Mouse (Mus musculus) liver, embryonic 14 days (tissue): ENCODE results near the gene Bglap2. TPM values are rescaled to one million over a fixed set of nuclear protein-coding genes. Genes with fewer than 3 reads are reported as not detected.

Experiments
- polyA plus RNA-seq: library from polyadenylated mRNA; depleted of rRNA; stranded (reverse); fragments of >200 nt; gene quantifications from 2 replicates; pipeline ENCODE4 v1.2.3, GENCODE M21; 2012; rRNA removed

The Bglap2 gene
- polyA plus RNA-seq: not detected in 2 replicates

GRCm38 (mm10) chr3:88378599-88378998 lies at the start of gene Bglap2:
Bglap2 (minus strand) TSS chr3:88378699.

GRCm38 (mm10) chr3:88424605-88425329 lies 46.3 kb upstream of the Bglap2 start, which contains the start of gene Slc25a44:
Slc25a44 (minus strand) TSS chr3:88425139.

DNA sequence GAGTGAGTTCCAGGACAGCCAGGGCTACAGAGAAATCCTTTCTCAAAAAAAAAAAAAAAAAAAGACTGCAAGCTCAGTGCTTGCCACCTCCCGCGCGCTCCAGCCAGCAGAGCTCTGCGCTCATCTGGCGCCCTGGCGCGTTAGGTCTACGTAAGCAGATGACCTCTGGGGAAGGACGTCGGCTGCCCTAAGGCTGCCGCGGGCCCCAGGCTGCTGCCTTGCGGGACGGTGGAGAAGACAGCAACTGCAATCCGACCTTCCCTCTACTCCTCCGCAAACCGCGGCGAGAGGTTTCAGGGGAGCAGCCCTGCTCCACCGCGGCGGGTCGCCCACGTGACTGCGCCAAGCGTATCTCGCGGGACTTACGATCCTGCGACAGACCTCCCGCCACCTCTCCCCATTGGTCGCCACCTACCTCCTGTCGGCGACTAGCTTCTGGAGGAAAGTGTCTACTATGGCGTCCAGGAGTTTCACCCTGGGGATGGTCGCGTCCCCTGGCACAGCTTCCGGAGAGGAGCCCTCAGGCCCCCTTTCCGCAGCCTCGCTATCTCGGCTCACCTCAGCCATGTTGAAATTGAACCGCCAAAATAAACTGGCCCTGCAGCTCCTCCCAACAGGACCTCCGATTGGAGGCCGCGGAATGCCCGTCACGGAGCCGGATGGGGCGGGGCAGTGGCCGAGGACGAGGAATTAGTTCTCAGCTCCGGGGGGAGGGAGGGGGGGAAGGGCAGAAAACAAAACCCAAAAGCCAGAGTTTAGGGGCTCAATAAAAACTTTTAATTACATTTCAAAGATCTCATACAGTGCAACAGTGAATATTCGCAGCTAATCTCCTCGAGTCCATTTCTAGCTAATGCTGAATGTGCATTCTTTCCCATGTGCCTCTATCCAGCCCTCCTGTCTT lies 31.5 kb upstream of the Bglap2 start, which contains the start of gene Pmf1:
Pmf1 (minus strand) TSS at position 591 of the 904 bp plus-strand sequence.

DNA sequence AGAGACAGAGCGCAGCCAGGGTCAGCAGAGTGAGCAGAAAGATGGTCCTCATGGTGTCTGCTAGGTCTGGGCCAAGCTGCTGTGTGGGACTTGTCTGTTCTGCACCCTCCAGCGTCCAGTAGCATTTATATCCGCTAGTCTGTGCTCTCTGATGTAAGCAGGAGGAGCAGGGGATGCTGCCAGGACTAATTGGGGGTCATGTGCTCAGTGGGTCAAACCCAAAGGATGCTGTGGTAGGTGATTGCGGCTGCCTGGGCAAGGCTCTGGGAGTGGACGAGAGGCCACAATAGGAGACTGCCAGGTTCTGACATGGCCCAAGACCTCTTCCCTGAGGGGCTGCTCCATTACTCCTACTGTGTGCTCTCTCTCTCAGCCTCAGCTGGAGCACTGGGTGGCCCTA lies 5.9 kb upstream of the Bglap2 start, which contains the start of gene Bglap:
Bglap (minus strand) TSS at position 101 of the 400 bp plus-strand sequence.

GRCm38 (mm10) chr3:88372643-88373042 lies 5.9 kb downstream of the Bglap2 start, which contains the start of gene Bglap3:
Bglap3 (minus strand) TSS chr3:88372743.

GRCm38 (mm10) chr3:88364337-88364736 lies 14.2 kb downstream of the Bglap2 start, which contains the start of gene Paqr6:
Paqr6 (plus strand) TSS chr3:88364584.

DNA sequence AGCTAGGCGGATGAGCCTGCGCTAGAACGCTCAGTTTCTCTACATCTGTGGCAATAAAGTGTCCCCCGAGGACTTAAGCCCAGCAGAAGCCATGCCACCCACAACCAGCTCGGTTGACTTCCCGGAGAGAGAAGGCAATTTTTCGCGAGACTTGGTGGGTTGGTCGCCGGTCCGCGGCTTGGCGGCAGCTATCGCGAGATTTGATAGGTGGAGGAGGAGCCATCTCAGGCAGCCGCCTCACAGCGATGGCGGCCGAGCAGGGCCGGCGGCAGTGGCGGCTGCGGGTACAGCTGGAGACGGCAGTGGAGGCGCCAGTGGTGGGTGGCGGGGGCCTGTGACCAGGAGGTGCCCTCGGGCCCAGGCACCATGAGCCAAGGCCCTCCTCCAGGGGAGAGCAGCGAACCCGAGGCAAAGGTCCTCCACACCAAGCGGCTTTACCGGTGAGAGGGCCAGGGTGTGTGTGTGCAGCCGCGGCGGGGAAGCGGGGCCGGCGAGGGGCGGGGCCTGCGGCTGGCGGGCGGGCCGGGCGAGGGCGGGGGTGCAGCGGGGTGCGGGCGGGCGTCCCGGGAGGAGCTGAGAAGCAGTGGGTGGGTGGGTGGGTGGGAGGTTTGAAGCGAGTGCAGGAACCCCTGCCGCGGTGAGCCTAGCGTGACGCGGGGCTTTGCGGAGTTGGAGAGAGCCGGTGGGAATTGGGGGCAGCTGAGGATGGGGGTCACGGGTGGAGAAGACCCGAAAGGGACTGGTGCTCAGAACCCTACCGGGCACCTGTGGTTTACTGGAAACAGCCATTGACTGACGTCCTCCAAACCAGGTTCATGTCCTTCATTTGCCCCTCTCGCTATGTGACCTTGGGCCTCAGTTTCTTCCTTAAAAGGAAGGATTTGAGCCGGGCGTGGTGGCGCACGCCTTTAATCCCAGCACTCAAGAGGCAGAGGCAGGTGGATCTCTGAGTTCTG lies 42.2 kb downstream of the Bglap2 start, which contains the start of the genes Tmem79 and Smg5:
Tmem79 (minus strand) TSS at position 91 of the 956 bp plus-strand sequence.
Smg5 (plus strand) TSS at position 203 of the 956 bp plus-strand sequence.

Other genes with a start within 250 kb of the Bglap2 start
- gene Mef2d, start 236.3 kb downstream of the Bglap2 start, polyA plus RNA-seq: 8.7 and 10.4 TPM in 2 replicates
- 5.2 and 5.9 TPM in 2 replicates for gene Rhbg, start 124.0 kb downstream of the Bglap2 start, polyA plus RNA-seq
- gene Gm38392, start 91.5 kb downstream of the Bglap2 start, polyA plus RNA-seq: 0.05 TPM in 1 of 2 replicates, not detected in the other
- gene Tsacc, start 81.7 kb downstream of the Bglap2 start, polyA plus RNA-seq: 2.3 TPM in 2 replicates
- 184 and 203 TPM in 2 replicates for gene Cct3, start 81.6 kb downstream of the Bglap2 start, polyA plus RNA-seq
- 25.8 and 30.1 TPM in 2 replicates for gene Glmp, start 53.7 kb downstream of the Bglap2 start, polyA plus RNA-seq
- gene Tmem79, start 42.6 kb downstream of the Bglap2 start, polyA plus RNA-seq: 0.53 and 0.83 TPM in 2 replicates
- gene Smg5, start 42.4 kb downstream of the Bglap2 start, polyA plus RNA-seq: 31.8 and 36.4 TPM in 2 replicates
- gene Paqr6, start 14.1 kb downstream of the Bglap2 start, polyA plus RNA-seq: 6.3 and 7.4 TPM in 2 replicates
- gene Bglap3, start 6.0 kb downstream of the Bglap2 start, polyA plus RNA-seq: 0.31 and 0.45 TPM in 2 replicates
- gene Bglap, start 5.8 kb upstream of the Bglap2 start, polyA plus RNA-seq: not detected in 2 replicates
- 57.8 and 64.4 TPM in 2 replicates for gene Pmf1, start 31.6 kb upstream of the Bglap2 start, polyA plus RNA-seq
- gene Slc25a44, start 46.4 kb upstream of the Bglap2 start, polyA plus RNA-seq: 7.5 and 8.9 TPM in 2 replicates
- gene Sema4a, start 82.5 kb upstream of the Bglap2 start, polyA plus RNA-seq: 11.0 and 13.4 TPM in 2 replicates
- gene Lmna, start 131.3 kb upstream of the Bglap2 start, polyA plus RNA-seq: 62.2 and 64.1 TPM in 2 replicates
- gene Mex3a, start 153.7 kb upstream of the Bglap2 start, polyA plus RNA-seq: 1.2 and 1.3 TPM in 2 replicates
- gene Rab25, start 169.6 kb upstream of the Bglap2 start, polyA plus RNA-seq: 0.12 and 0.32 TPM in 2 replicates
- gene Lamtor2, start 174.4 kb upstream of the Bglap2 start, polyA plus RNA-seq: 70.8 and 71.2 TPM in 2 replicates
- gene Ubqln4, start 175.1 kb upstream of the Bglap2 start, polyA plus RNA-seq: 21.4 and 23.9 TPM in 2 replicates
- 151 and 178 TPM in 2 replicates for gene Ssr2, start 197.2 kb upstream of the Bglap2 start, polyA plus RNA-seq
- 8.0 and 11.1 TPM in 2 replicates for gene Arhgef2, start 227.3 kb upstream of the Bglap2 start, polyA plus RNA-seq